Mouse (Mus musculus) frontal cortex, postnatal 25 days (tissue): ENCODE results near the gene Clstn1.

Source experiments
- DNase-seq, 2 experiments: peaks; one replicate each; pipeline ENCODE4 v3.0.0; 2022; ENCODE audit warnings: low spot score in 2 of 2

The Clstn1 gene

GRCm38 (mm10) chr4:149674814-149675377 is 88.6 kb downstream of the Clstn1 start:
- DNase-seq = no peak

- DNase-seq = peak in 1 of 2 experiments; percentile 57
Observed at GRCm38 (mm10) chr4:149675378-149676261, 89.4 kb downstream of the Clstn1 start.

GRCm38 (mm10) chr4:149678006-149678405 is 91.7 kb downstream of the Clstn1 start:
- DNase-seq = no peak

- no peak for DNase-seq
Observed at GRCm38 (mm10) chr4:149679056-149679770, 92.9 kb downstream of the Clstn1 start.

GRCm38 (mm10) chr4:149683875-149684274 is 97.6 kb downstream of the Clstn1 start:
- no peak for DNase-seq

- no peak for DNase-seq
Observed at GRCm38 (mm10) chr4:149684841-149685623, 98.8 kb downstream of the Clstn1 start.

- no peak for DNase-seq
Observed at GRCm38 (mm10) chr4:149688861-149689260, 102.6 kb downstream of the Clstn1 start.

- no peak for DNase-seq
Observed at GRCm38 (mm10) chr4:149689822-149690700, 103.8 kb downstream of the Clstn1 start.

- DNase-seq = no peak
Observed at GRCm38 (mm10) chr4:149690828-149691280, 104.6 kb downstream of the Clstn1 start.

GRCm38 (mm10) chr4:149691368-149691767 is 105.1 kb downstream of the Clstn1 start:
- no peak for DNase-seq

GRCm38 (mm10) chr4:149696189-149696971 is 110.1 kb downstream of the Clstn1 start:
- no peak for DNase-seq

GRCm38 (mm10) chr4:149697506-149698196 is 111.4 kb downstream of the Clstn1 start:
- DNase-seq = no peak

- no peak for DNase-seq
Observed at GRCm38 (mm10) chr4:149698197-149698821, 112.0 kb downstream of the Clstn1 start.
